31 mouse cellular contexts compared by ENCODE assay signal in the genomic region with DNA sequence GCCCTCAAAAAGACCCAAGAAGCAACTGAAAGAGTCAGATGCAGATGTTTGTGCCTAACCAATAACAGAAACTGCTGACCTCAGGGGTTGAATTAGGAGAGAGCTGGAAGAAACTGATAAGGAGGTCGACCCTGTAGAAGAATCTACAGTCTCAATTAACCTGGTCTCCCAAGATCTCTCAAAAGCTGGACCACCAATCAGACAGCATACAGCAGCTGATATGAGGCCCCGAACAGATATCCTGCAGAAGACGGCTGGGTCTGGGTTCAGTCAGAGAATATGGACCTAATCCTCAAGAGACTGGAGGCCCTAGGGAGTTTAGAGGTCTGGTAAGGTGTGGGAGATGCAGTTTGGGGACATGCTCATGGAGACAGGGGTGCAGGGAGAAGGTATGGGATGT. TPM values are rescaled to one million over a fixed set of nuclear protein-coding genes. Genes with fewer than 3 reads are reported as not detected.
A peak's percentile ranks its signal among the peaks of the same experiment; 100 is the strongest.
DNase-seq lines count a peak whose midpoint lies in the region; ATAC-seq and TF ChIP-seq lines count a peak whose summit lies in the region.
"Had no signal": no experiment of that assay in that cellular context is flagged by ENCODE, and none has a peak within 500 bp of the region (broad histone marks: within the 10 kb centered on the region; RNA-seq: fewer than 3 reads in every experiment).

No protein-coding gene starts in this region.

- H3K36me3 ChIP-seq in midbrain, embryonic 14.5 days (ENCODE audit: control insufficient read depth, insufficient read depth, low read length) = no peaks in the 10 kb centered on the region
- H3K36me3 ChIP-seq in midbrain, embryonic 15.5 days (replicated peaks) = no peaks in the 10 kb centered on the region
- no peaks in the 10 kb centered on the region for H3K36me3 ChIP-seq in liver, embryonic 12.5 days
- H3K36me3 ChIP-seq in liver, postnatal 0 days (replicated peaks; ENCODE audit: insufficient read depth, low read length) = no peaks in the 10 kb centered on the region
- H3K36me3 ChIP-seq: heart, embryonic 10.5 days; heart, embryonic 15.5 days; hindbrain, embryonic 12.5 days; limb, embryonic 10.5 days; limb, embryonic 15.5 days; lung, embryonic 15.5 days; midbrain, embryonic 12.5 days; neural tube, embryonic 12.5 days had no signal

- no peak overlapping the region for H3K9ac ChIP-seq in midbrain, embryonic 14.5 days (replicated peaks; ENCODE audit: low read length)
- H3K9ac ChIP-seq in midbrain, embryonic 15.5 days = no peak overlapping the region
- no peak overlapping the region for H3K9ac ChIP-seq in liver, embryonic 12.5 days
- H3K9ac ChIP-seq in liver, postnatal 0 days (replicated peaks) = no peak overlapping the region
- H3K9ac ChIP-seq: heart, embryonic 15.5 days; hindbrain, embryonic 12.5 days; limb, embryonic 15.5 days; lung, embryonic 15.5 days; midbrain, embryonic 12.5 days; neural tube, embryonic 12.5 days had no signal

- 79% methylated on average over 3 of the region's 3 CpGs for WGBS in midbrain, embryonic 14.5 days
- WGBS in midbrain, embryonic 15.5 days = 82% methylated on average over 3 of the region's 3 CpGs
- WGBS in liver, embryonic 12.5 days (ENCODE audit: insufficient replicate concordance) = 38% methylated on average over 3 of the region's 3 CpGs
- WGBS in liver, postnatal 0 days (ENCODE audit: insufficient replicate concordance) = 46% methylated on average over 3 of the region's 3 CpGs

- TF ChIP-seq CTCF in liver, postnatal 0 days (IDR thresholded peaks at IDR 0.05; ENCODE audit: low read depth) = no peak

- DNase-seq in midbrain, embryonic 14.5 days = no peak
- no peak for DNase-seq in liver, postnatal 0 days
- DNase-seq in embryo, embryonic 11 days = no peak
- no peak for DNase-seq in right cerebral cortex, adult 18-20 months
- DNase-seq: adrenal gland, postnatal 10 days; B cell, adult 2 months; cerebellum, adult 11-12 months; cerebellum, adult 9-11 months; gastrocnemius, adult 2 months; heart, postnatal 36 days; kidney, postnatal 14 days; layer of hippocampus, adult 9-11 months had no signal

- 0 out of 2 replicates have a peak, but pooled peaks have one; percentile 8 for ATAC-seq in midbrain, embryonic 14.5 days (ENCODE audit: low FRiP score, low TSS enrichment)
- ATAC-seq in midbrain, embryonic 15.5 days (replicated peaks) = no peak
- ATAC-seq in liver, embryonic 12.5 days = peak; percentile 40; the same call in 1 of the 2 replicates
- no peak for ATAC-seq in liver, postnatal 0 days
- ATAC-seq: forebrain, embryonic 16.5 days; intestine, postnatal 0 days had no signal

- no peaks in the 10 kb centered on the region for H3K4me1 ChIP-seq in midbrain, embryonic 14.5 days (ENCODE audit: control insufficient read depth, insufficient read depth, low read length)
- no peaks in the 10 kb centered on the region for H3K4me1 ChIP-seq in midbrain, embryonic 15.5 days
- no peaks in the 10 kb centered on the region for H3K4me1 ChIP-seq in liver, embryonic 12.5 days
- H3K4me1 ChIP-seq in liver, postnatal 0 days (ENCODE audit: insufficient read depth) = no peaks in the 10 kb centered on the region
- H3K4me1 ChIP-seq: heart, embryonic 10.5 days; heart, embryonic 15.5 days; hindbrain, embryonic 12.5 days; limb, embryonic 10.5 days; limb, embryonic 15.5 days; lung, embryonic 15.5 days; midbrain, embryonic 12.5 days; neural tube, embryonic 12.5 days had no signal

- no peaks in the 10 kb centered on the region for H3K9me3 ChIP-seq in midbrain, embryonic 14.5 days (ENCODE audit: control insufficient read depth, low read length)
- H3K9me3 ChIP-seq in midbrain, embryonic 15.5 days = no peaks in the 10 kb centered on the region
- no peaks in the 10 kb centered on the region for H3K9me3 ChIP-seq in liver, embryonic 12.5 days (replicated peaks)
- no peaks in the 10 kb centered on the region for H3K9me3 ChIP-seq in liver, postnatal 0 days (ENCODE audit: low read length)
- H3K9me3 ChIP-seq: heart, embryonic 10.5 days; heart, embryonic 15.5 days; hindbrain, embryonic 12.5 days; limb, embryonic 10.5 days; limb, embryonic 15.5 days; lung, embryonic 15.5 days; midbrain, embryonic 12.5 days; neural tube, embryonic 12.5 days had no signal

- H3K4me3 ChIP-seq in midbrain, embryonic 14.5 days (replicated peaks; ENCODE audit: low read depth, low read length) = no peak overlapping the region
- H3K4me3 ChIP-seq in midbrain, embryonic 15.5 days = no peak overlapping the region
- no peak overlapping the region for H3K4me3 ChIP-seq in liver, embryonic 12.5 days
- no peak overlapping the region for H3K4me3 ChIP-seq in liver, postnatal 0 days (ENCODE audit: low read depth, low read length)
- H3K4me3 ChIP-seq: erythroblast, embryonic 14.5 days; gastrocnemius, adult 2 months; heart, embryonic 10.5 days; heart, embryonic 15.5 days; hindbrain, embryonic 12.5 days; limb, embryonic 10.5 days; limb, embryonic 15.5 days; lung, embryonic 15.5 days; midbrain, embryonic 12.5 days; neural tube, embryonic 12.5 days had no signal

- H3K4me2 ChIP-seq in midbrain, embryonic 14.5 days (ENCODE audit: low read length) = no peak overlapping the region
- no peak overlapping the region for H3K4me2 ChIP-seq in midbrain, embryonic 15.5 days
- H3K4me2 ChIP-seq in liver, embryonic 12.5 days = no peak overlapping the region
- H3K4me2 ChIP-seq in liver, postnatal 0 days (ENCODE audit: low read depth, low read length) = no peak overlapping the region
- H3K4me2 ChIP-seq: heart, embryonic 15.5 days; hindbrain, embryonic 12.5 days; limb, embryonic 15.5 days; lung, embryonic 15.5 days; midbrain, embryonic 12.5 days; neural tube, embryonic 12.5 days had no signal

- no peak overlapping the region for H3K27ac ChIP-seq in midbrain, embryonic 14.5 days (replicated peaks; ENCODE audit: low read depth, low read length)
- no peak overlapping the region for H3K27ac ChIP-seq in midbrain, embryonic 15.5 days
- H3K27ac ChIP-seq in liver, embryonic 12.5 days = no peak overlapping the region
- H3K27ac ChIP-seq in liver, postnatal 0 days (ENCODE audit: low read depth) = no peak overlapping the region
- H3K27ac ChIP-seq: gastrocnemius, adult 2 months; heart, embryonic 10.5 days; heart, embryonic 15.5 days; hindbrain, embryonic 12.5 days; limb, embryonic 10.5 days; limb, embryonic 15.5 days; lung, embryonic 15.5 days; midbrain, embryonic 12.5 days; neural tube, embryonic 12.5 days had no signal

- 0 out of 2 replicates have a peak, but pooled peaks have one; percentile 10 for TF ChIP-seq EP300 in liver, postnatal 0 days (IDR thresholded peaks at IDR 0.05; ENCODE audit: low read depth)

- H3K27me3 ChIP-seq in midbrain, embryonic 14.5 days (ENCODE audit: control insufficient read depth, insufficient read depth, low read length) = no peaks in the 10 kb centered on the region
- no peaks in the 10 kb centered on the region for H3K27me3 ChIP-seq in midbrain, embryonic 15.5 days (replicated peaks)
- H3K27me3 ChIP-seq in liver, embryonic 12.5 days (replicated peaks) = no peaks in the 10 kb centered on the region
- H3K27me3 ChIP-seq in liver, postnatal 0 days (ENCODE audit: insufficient read depth, low read length) = no peaks in the 10 kb centered on the region
- H3K27me3 ChIP-seq: heart, embryonic 15.5 days; hindbrain, embryonic 12.5 days; limb, embryonic 15.5 days; lung, embryonic 15.5 days; midbrain, embryonic 12.5 days; neural tube, embryonic 12.5 days had no signal

RNA-seq across cellular contexts. Expression of gene Vmn1r36, which starts 5.1 kb away (rescaled TPM):
- polyA plus RNA-seq in midbrain, embryonic 14.5 days (2014; fragmentation: Nextera tagmentation; extraction: Ambion mirVana) = not detected in 2 replicates
- polyA plus RNA-seq in midbrain, embryonic 15.5 days (2015; fragmentation: Nextera tagmentation; extraction: Ambion mirVana) = not detected in 2 replicates
- polyA plus RNA-seq in liver, embryonic 12.5 days (2016; fragmentation: Nextera tagmentation; extraction: Ambion mirVana) = not detected in 2 replicates
- not detected in 2 replicates for polyA plus RNA-seq in liver, postnatal 0 days (2015; fragmentation: Nextera tagmentation; extraction: Ambion mirVana)
- polyA plus RNA-seq: embryonic facial prominence, embryonic 14.5 days; erythroblast, embryonic 14.5 days; forebrain, embryonic 11.5 days; forebrain, embryonic 16.5 days; gonadal fat pad, adult 2 months; heart, embryonic 10.5 days; heart, embryonic 15.5 days; hindbrain, embryonic 12.5 days; intestine, postnatal 0 days; kidney, embryonic 14.5 days; limb, embryonic 10.5 days; limb, embryonic 15.5 days; lung, embryonic 15.5 days; midbrain, embryonic 12.5 days; neural tube, embryonic 12.5 days; stomach, embryonic 14.5 days; testis, adult 2 months had no signal

RNA-seq across cellular contexts. Expression of gene Vmn1r37, which starts 15.3 kb away (rescaled TPM):
- polyA plus RNA-seq in midbrain, embryonic 14.5 days (2014; fragmentation: Nextera tagmentation; extraction: Ambion mirVana) = not detected in 2 replicates
- not detected in 2 replicates for polyA plus RNA-seq in midbrain, embryonic 15.5 days (2015; fragmentation: Nextera tagmentation; extraction: Ambion mirVana)
- polyA plus RNA-seq in liver, embryonic 12.5 days (2016; fragmentation: Nextera tagmentation; extraction: Ambion mirVana) = not detected in 2 replicates
- polyA plus RNA-seq in liver, postnatal 0 days (2015; fragmentation: Nextera tagmentation; extraction: Ambion mirVana) = not detected in 2 replicates
- polyA plus RNA-seq: embryonic facial prominence, embryonic 14.5 days; erythroblast, embryonic 14.5 days; forebrain, embryonic 11.5 days; forebrain, embryonic 16.5 days; gonadal fat pad, adult 2 months; heart, embryonic 10.5 days; heart, embryonic 15.5 days; hindbrain, embryonic 12.5 days; intestine, postnatal 0 days; kidney, embryonic 14.5 days; limb, embryonic 10.5 days; limb, embryonic 15.5 days; lung, embryonic 15.5 days; midbrain, embryonic 12.5 days; neural tube, embryonic 12.5 days; stomach, embryonic 14.5 days; testis, adult 2 months had no signal

RNA-seq across cellular contexts. Expression of gene Vmn1r35, which starts 28.1 kb away (rescaled TPM):
- polyA plus RNA-seq in midbrain, embryonic 14.5 days (2014; fragmentation: Nextera tagmentation; extraction: Ambion mirVana) = not detected in 2 replicates
- not detected in 2 replicates for polyA plus RNA-seq in midbrain, embryonic 15.5 days (2015; fragmentation: Nextera tagmentation; extraction: Ambion mirVana)
- not detected in 2 replicates for polyA plus RNA-seq in liver, embryonic 12.5 days (2016; fragmentation: Nextera tagmentation; extraction: Ambion mirVana)
- polyA plus RNA-seq in liver, postnatal 0 days (2015; fragmentation: Nextera tagmentation; extraction: Ambion mirVana) = not detected in 2 replicates
- polyA plus RNA-seq: embryonic facial prominence, embryonic 14.5 days; erythroblast, embryonic 14.5 days; forebrain, embryonic 11.5 days; forebrain, embryonic 16.5 days; gonadal fat pad, adult 2 months; heart, embryonic 10.5 days; heart, embryonic 15.5 days; hindbrain, embryonic 12.5 days; intestine, postnatal 0 days; kidney, embryonic 14.5 days; limb, embryonic 10.5 days; limb, embryonic 15.5 days; lung, embryonic 15.5 days; midbrain, embryonic 12.5 days; neural tube, embryonic 12.5 days; stomach, embryonic 14.5 days; testis, adult 2 months had no signal

Comparison
In these comparisons a context has a peak if more than half of its experiments do, and no peak if none do; other contexts are left out.
1. ATAC-seq: peak in midbrain, embryonic 14.5 days (single experiment) and liver, embryonic 12.5 days (single experiment); none in midbrain, embryonic 15.5 days (single experiment) and liver, postnatal 0 days (single experiment).